Mouse (Mus musculus): ENCODE measurements around the gene Meox1.

DNA sequence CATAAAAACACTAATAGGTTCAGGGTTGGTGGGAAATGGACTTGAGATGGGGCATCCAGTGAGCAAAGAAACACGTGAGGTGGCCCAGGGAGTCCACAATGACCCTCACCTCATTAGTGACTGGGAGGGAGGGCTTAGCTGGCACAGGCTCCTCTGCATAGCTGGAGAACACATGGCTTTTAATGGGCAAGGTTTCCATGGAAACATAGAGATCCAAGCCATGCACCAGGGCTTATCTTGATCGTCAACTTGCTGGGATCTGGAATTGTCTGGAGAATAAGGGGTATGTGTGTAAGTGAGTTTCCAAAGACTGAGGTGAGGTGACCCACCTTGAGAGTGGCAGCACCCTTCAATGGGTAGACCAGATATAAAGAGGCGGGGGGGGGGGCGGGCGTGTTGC, 19.2 kb downstream of the Meox1 start:
- TF ChIP-seq POLR2A (IDR thresholded peaks at IDR 0.05; ENCODE audit: borderline replicate concordance, insufficient read depth, low read length) (no peak), CTCF (IDR thresholded peaks at IDR 0.05; ENCODE audit: borderline replicate concordance, insufficient read depth, low read depth, low read length) (no peak)
